Mouse (Mus musculus): Measurements from ENCODE around the gene Dll1. TPM values are rescaled to one million over a fixed set of nuclear protein-coding genes. Genes with fewer than 3 reads are reported as not detected.

Gene Dll1
- polyA plus RNA-seq (2012; rRNA removed; ENCODE audit: low replicate concordance), result 41.2 and 76.8 TPM in 2 replicates

DNA sequence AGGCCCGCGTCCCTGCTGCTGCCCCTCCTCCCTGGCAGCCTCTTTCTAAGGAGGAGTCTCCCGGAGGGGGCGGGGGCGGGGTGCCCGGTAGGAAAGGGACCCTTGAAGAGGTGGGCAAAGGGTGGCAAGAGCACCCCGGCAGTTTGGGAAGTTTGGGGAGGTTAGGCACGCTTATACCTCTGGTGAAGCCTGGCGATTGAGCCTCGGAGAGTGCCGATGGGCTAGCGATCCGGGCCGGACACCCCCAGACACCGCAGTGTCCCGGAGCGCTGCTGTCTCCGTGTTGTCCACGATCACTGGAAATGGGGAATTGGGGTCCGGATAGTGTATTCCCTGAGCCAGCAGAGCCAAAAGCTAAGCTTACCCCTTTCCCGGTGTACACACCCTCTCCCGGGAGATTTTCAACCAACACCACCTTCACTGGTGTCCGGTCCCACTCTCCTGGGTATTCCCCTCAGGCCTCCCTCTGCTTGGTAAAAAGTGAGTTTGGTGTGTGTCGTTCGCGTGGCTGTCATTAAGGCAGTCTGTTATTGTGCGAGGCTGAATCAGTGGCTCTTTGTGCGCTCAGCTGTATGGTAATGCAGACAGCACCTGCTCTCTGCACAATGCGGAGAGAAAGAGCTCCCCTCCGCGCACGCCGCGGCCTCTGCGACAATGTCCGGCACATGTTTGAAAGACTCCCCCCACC lies at the start of gene Dll1:
TSS of gene Dll1 (minus strand) at position 379 of the 688 bp plus-strand sequence.

DNA sequence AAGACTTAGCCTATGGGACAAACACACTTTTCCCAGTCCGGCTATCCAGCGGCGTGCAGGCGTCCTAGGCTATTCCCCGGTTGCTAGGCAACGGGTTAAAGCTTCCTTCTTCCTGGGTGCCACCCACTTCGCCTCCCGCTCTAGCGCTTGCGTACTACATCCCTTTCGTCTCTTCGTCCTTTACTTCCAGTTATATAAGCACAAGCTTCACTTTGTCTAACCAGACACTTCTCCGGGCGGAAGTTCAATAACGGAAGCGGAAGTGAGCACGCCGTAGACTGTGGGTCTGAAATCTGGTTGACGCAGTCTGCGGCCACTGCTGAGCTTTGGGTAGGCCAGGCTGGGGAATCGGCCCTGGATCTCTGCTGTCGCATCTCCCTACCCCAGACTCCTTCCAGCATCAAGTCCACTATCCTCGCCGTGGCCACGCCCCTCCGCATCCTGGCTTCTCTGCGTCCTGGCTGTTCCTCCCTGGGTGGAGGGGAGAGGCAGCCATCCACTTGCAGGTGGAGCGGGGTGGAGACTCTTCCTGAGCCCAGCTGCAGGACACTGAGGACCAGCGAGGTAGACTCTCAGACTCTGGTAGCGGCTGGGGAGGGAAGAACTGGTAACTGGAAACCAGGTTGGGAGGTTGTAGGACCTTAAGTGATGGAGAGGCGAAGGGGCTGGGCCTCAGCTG lies 19.5 kb upstream of the Dll1 start, which contains the start of gene Fam120b:
TSS of gene Fam120b (plus strand) at position 206 of the 679 bp plus-strand sequence.

Other genes with a start within 250 kb of the Dll1 start
- 4.4 and 5.7 TPM in 2 replicates for gene Fam120b, start 19.3 kb upstream of the Dll1 start, polyA plus RNA-seq (2012; rRNA removed; ENCODE audit: low replicate concordance)
- gene Psmb1, start 122.9 kb upstream of the Dll1 start, polyA plus RNA-seq (2012; rRNA removed; ENCODE audit: low replicate concordance), result 22.2 and 44.2 TPM in 2 replicates
- gene Tbp, start 123.0 kb upstream of the Dll1 start, polyA plus RNA-seq (2012; rRNA removed; ENCODE audit: low replicate concordance), result 10.9 and 22.0 TPM in 2 replicates
- 32.5 and 51.1 TPM in 2 replicates for gene Pdcd2, start 150.4 kb upstream of the Dll1 start, polyA plus RNA-seq (2012; rRNA removed; ENCODE audit: low replicate concordance)
- 1.6 and 2.6 TPM in 2 replicates for gene Prdm9, start 187.5 kb upstream of the Dll1 start, polyA plus RNA-seq (2012; rRNA removed; ENCODE audit: low replicate concordance)